Mouse (Mus musculus) c-Kit-positive CD71-positive TER-119-positive erythroid progenitor cells, embryonic 14.5 days (primary cell): ENCODE data around the gene Arsb.
"Not testable (repeated sequence)": the region's sequence is repeated elsewhere in the genome, so short reads cannot be mapped to it uniquely, and the experiment has no call there.

ENCODE experiments used
- DNase-seq: peaks from one replicate; pipeline ENCODE4 v3.0.0-alpha.2; 2013; ENCODE audit warnings: low spot score

Arsb gene

GRCm38 (mm10) chr13:93985750-93986149 is 214.3 kb downstream of the Arsb start:
- DNase-seq = not testable (repeated sequence)

- no peak for DNase-seq
Measured at GRCm38 (mm10) chr13:93987611-93988010, 216.2 kb downstream of the Arsb start.

GRCm38 (mm10) chr13:93989208-93989607 is 217.8 kb downstream of the Arsb start:
- no peak for DNase-seq

GRCm38 (mm10) chr13:93989736-93990611 is 218.5 kb downstream of the Arsb start:
- DNase-seq = no peak

GRCm38 (mm10) chr13:93990841-93991240 is 219.4 kb downstream of the Arsb start:
- DNase-seq = no peak

- no peak for DNase-seq
Measured at GRCm38 (mm10) chr13:93992342-93992882, 221.0 kb downstream of the Arsb start.
